Mouse (Mus musculus): ENCODE data around the gene Clhc1. TPM values are rescaled to one million over a fixed set of nuclear protein-coding genes. Genes with fewer than 3 reads are reported as not detected.

Clhc1 gene
- polyA plus RNA-seq, 1 experiment = 0.22 TPM

- Histone ChIP-seq H3K4me3 (ENCODE audit: insufficient read depth, low read depth, low read length) (no peak overlapping the region), H3K36me3 (ENCODE audit: control insufficient read depth, insufficient read depth, low read length) (no peaks in the 10 kb centered on the region), H3K27ac (ENCODE audit: insufficient read depth, low read depth, low read length) (no peak overlapping the region), H3K4me1 (ENCODE audit: control insufficient read depth, insufficient read depth, low read length) (peaks cover 6% of the 10 kb centered on the region; the same call in 1 of the 2 replicates), H3K27me3 (replicated peaks; ENCODE audit: control insufficient read depth, insufficient read depth, low read length) (no peaks in the 10 kb centered on the region)
- TF ChIP-seq CTCF (conservative IDR thresholded peaks at IDR 0.05; ENCODE audit: insufficient read depth, insufficient read length, low read depth, low read length) (no peak), POLR2A (IDR thresholded peaks at IDR 0.05; ENCODE audit: low read depth, low read length) (no peak)
- WGBS = 88% methylated on average over 5 of the region's 5 CpGs
- no peak for DNase-seq
Observed at GRCm38 (mm10) chr11:29609756-29610468, 62.2 kb downstream of the Clhc1 start.

- H3K27me3 ChIP-seq (replicated peaks; ENCODE audit: control insufficient read depth, insufficient read depth, low read length) = no peaks in the 10 kb centered on the region
- no peak overlapping the region for H3K27ac ChIP-seq (ENCODE audit: insufficient read depth, low read depth, low read length)
- peaks cover 6% of the 10 kb centered on the region; the same call in 1 of the 2 replicates for H3K4me1 ChIP-seq (ENCODE audit: control insufficient read depth, insufficient read depth, low read length)
- no peak overlapping the region for H3K4me3 ChIP-seq (ENCODE audit: insufficient read depth, low read depth, low read length)
- peak; percentile 33 for DNase-seq
- no peaks in the 10 kb centered on the region for H3K36me3 ChIP-seq (ENCODE audit: control insufficient read depth, insufficient read depth, low read length)
- TF ChIP-seq CTCF (conservative IDR thresholded peaks at IDR 0.05; ENCODE audit: insufficient read depth, insufficient read length, low read depth, low read length) (no peak), POLR2A (IDR thresholded peaks at IDR 0.05; ENCODE audit: low read depth, low read length) (no peak)
Observed at GRCm38 (mm10) chr11:29612007-29612406, 64.3 kb downstream of the Clhc1 start.

DNA sequence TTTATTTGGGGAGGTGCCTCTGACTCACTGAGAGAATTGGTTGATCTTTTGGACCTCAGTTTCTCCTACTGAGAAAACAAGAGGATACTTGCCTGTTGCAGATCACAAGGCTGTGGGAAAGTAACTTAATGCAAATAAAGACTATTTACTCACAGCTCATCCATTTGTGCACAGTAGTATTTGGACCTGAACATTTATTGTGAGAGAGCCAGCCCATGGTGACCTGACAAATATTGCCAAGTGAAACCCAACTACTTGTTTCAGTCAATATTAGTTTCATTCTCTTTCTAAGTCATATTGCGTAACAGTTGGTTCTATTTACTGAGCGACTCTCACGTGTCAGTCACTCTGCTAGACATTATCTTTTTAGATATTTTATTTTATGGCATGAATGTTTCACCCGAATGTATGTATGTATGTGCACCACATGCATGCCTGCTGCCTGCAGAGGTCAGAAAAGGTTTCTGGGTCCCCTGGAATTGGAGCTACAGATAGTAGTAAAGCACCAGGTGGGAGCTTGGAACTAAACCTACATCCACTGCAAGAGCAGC lies 65.5 kb downstream of the Clhc1 start:
- no peak for DNase-seq
- Histone ChIP-seq H3K4me1 (ENCODE audit: control insufficient read depth, insufficient read depth, low read length) (peaks cover 6% of the 10 kb centered on the region; the same call in 1 of the 2 replicates), H3K27ac (ENCODE audit: insufficient read depth, low read depth, low read length) (no peak overlapping the region), H3K36me3 (ENCODE audit: control insufficient read depth, insufficient read depth, low read length) (no peaks in the 10 kb centered on the region), H3K4me3 (ENCODE audit: insufficient read depth, low read depth, low read length) (no peak overlapping the region), H3K27me3 (replicated peaks; ENCODE audit: control insufficient read depth, insufficient read depth, low read length) (no peaks in the 10 kb centered on the region)
- TF ChIP-seq CTCF (conservative IDR thresholded peaks at IDR 0.05; ENCODE audit: insufficient read depth, insufficient read length, low read depth, low read length) = no peak
- TF ChIP-seq POLR2A (IDR thresholded peaks at IDR 0.05; ENCODE audit: low read depth, low read length) = no peak
- 93% methylated on average over 4 of the region's 4 CpGs for WGBS

DNA sequence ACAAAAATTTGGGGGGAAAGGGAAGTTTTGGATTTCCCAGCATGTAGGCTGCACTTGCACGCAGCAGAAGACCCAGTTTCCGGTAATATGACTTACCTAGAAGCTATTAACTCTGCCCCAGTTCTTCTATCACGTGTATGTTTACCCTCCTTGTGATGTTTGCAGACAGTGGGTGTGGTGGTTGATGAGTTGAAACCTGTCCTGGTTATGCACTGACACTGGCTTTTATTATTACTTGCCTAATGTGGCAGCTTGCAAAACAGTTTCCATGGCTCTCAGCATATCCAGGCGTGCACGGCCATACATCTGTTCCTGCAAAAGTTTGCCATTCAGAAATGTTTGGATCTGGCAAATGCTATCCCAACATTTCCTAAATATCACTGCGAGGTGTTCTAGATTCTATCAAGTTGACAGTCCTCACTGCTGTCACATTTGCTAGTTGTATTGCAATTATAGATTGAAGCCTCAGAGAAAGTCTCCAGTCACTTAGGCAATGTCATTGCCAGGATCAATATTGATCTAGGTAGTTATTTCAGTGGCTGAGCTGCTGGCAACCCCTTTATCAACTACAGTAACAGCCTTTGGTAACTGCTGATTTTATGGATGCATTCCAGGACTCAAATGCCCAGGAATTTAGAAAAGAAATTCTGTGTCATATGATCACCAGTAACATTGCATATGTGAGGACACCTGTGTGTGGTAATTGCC lies 66.6 kb downstream of the Clhc1 start:
- no peak for TF ChIP-seq POLR2A (IDR thresholded peaks at IDR 0.05; ENCODE audit: low read depth, low read length)
- no peak for TF ChIP-seq CTCF (conservative IDR thresholded peaks at IDR 0.05; ENCODE audit: insufficient read depth, insufficient read length, low read depth, low read length)
- Histone ChIP-seq H3K36me3 (ENCODE audit: control insufficient read depth, insufficient read depth, low read length) (no peaks in the 10 kb centered on the region), H3K4me1 (ENCODE audit: control insufficient read depth, insufficient read depth, low read length) (peaks cover 6% of the 10 kb centered on the region; the same call in 1 of the 2 replicates), H3K4me3 (ENCODE audit: insufficient read depth, low read depth, low read length) (no peak overlapping the region), H3K27ac (ENCODE audit: insufficient read depth, low read depth, low read length) (no peak overlapping the region), H3K27me3 (replicated peaks; ENCODE audit: control insufficient read depth, insufficient read depth, low read length) (no peaks in the 10 kb centered on the region)
- 71% methylated on average over 6 of the region's 6 CpGs for WGBS
- DNase-seq = no peak

DNA sequence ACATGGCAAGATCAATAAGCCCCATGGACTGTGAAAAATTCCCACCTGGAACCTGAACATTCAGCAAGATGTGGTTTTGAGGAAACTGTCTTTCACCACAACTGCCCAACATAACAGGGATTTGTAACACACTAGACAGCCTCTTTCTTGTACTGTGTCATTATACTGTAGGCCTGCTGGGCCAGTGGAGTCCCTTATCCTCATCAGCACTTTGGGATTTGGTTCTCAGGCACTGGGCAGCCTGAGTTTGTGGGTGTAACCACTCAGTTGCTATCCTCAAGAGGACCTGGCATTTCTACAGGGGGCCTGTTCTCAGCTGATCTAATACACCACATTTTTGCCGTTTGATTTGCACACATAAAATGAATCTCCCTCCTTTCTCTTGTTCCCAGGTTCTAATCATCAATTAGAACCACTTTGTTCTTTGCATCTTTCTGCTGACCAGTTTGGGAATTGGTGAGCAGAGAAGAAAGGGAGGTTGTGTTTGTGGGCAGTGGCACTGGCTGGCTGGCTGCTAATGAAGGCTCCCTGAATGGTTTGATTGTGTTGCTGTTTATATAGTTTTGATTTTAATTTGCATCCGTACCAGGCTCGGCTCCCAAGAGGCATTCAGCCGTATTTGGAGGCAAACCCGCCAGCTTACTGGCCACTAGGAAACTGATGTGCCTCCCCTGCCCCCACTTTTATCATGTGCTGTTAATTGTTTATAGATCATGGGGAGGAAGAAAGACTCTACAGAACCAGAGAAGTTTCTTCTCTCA lies 74.5 kb downstream of the Clhc1 start:
- 67% methylated on average over 5 of the region's 5 CpGs for WGBS
- TF ChIP-seq POLR2A (IDR thresholded peaks at IDR 0.05; ENCODE audit: low read depth, low read length) (no peak), CTCF (conservative IDR thresholded peaks at IDR 0.05; ENCODE audit: insufficient read depth, insufficient read length, low read depth, low read length) (no peak)
- no peaks in the 10 kb centered on the region for H3K4me1 ChIP-seq (ENCODE audit: control insufficient read depth, insufficient read depth, low read length)
- no peak overlapping the region for H3K4me3 ChIP-seq (ENCODE audit: insufficient read depth, low read depth, low read length)
- H3K27me3 ChIP-seq (replicated peaks; ENCODE audit: control insufficient read depth, insufficient read depth, low read length) = no peaks in the 10 kb centered on the region
- DNase-seq = no peak
- H3K27ac ChIP-seq (ENCODE audit: insufficient read depth, low read depth, low read length) = no peak overlapping the region
- no peaks in the 10 kb centered on the region for H3K36me3 ChIP-seq (ENCODE audit: control insufficient read depth, insufficient read depth, low read length)

- WGBS = 91% methylated on average over 3 of the region's 3 CpGs
- no peak for TF ChIP-seq CTCF (conservative IDR thresholded peaks at IDR 0.05; ENCODE audit: insufficient read depth, insufficient read length, low read depth, low read length)
- no peak for TF ChIP-seq POLR2A (IDR thresholded peaks at IDR 0.05; ENCODE audit: low read depth, low read length)
- no peak for DNase-seq
- Histone ChIP-seq H3K27me3 (replicated peaks; ENCODE audit: control insufficient read depth, insufficient read depth, low read length) (no peaks in the 10 kb centered on the region), H3K4me1 (ENCODE audit: control insufficient read depth, insufficient read depth, low read length) (no peaks in the 10 kb centered on the region), H3K36me3 (ENCODE audit: control insufficient read depth, insufficient read depth, low read length) (no peaks in the 10 kb centered on the region), H3K4me3 (ENCODE audit: insufficient read depth, low read depth, low read length) (no peak overlapping the region), H3K27ac (ENCODE audit: insufficient read depth, low read depth, low read length) (no peak overlapping the region)
Observed at GRCm38 (mm10) chr11:29623327-29623726, 75.6 kb downstream of the Clhc1 start.
